Mouse (Mus musculus): ENCODE measurements around the gene Cyp2b23.
"Not testable (repeated sequence)": the region's sequence is repeated elsewhere in the genome, so short reads cannot be mapped to it uniquely, and the experiment has no call there.

The Cyp2b23 gene

DNA sequence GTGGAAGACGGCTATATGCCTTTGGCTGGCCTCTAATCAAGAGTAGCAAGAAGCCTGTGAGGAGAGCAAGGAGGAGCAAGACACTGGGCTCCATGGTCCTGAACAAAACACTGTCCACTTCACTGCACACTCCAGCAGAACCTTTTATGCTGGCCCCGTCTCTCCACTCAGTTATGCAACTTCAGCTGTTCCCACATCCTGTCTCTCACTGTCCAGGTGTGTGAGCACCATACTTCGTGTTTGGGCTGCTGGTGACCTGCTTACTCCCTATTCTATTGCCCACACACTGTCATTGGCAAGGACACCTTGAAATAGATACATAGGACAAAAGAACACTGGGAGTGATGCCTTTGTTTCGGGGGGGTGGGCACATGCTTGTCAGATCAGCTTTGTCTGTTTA, at the start of gene Cyp2b23:
Gene Cyp2b23, minus strand, starts transcription at position 101 of the 400 bp plus-strand sequence.
- no peak for DNase-seq (ENCODE audit: low read depth, low spot score)

- DNase-seq (ENCODE audit: low read depth, low spot score): no peak
These were observed 24.8 kb upstream of the Cyp2b23 start for GRCm38 (mm10) chr7:26711061-26711460.

- no peak for DNase-seq (ENCODE audit: low read depth, low spot score)
These were observed 20.8 kb upstream of the Cyp2b23 start for GRCm38 (mm10) chr7:26707061-26707460.

DNA sequence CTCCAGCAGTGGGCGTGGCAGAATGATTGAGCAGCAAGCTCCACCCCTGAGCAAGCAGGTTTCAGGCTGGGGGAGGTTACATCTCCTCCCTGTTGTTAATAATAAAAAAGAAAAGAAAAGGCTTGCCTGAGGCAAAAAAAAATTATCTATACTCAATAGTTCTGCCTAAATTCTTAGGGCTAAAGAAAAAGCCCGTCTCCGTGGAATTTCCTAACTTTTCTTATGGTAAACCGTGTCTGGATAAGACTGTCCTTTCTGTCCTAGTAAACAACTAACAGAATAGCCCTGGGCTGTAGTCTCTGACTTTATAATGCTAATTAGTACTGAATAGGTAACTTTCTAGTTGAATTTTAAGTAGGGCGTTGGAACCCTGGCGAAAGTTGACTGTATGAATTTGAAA, 20.0 kb upstream of the Cyp2b23 start:
- DNase-seq (ENCODE audit: low read depth, low spot score): not testable (repeated sequence)

DNA sequence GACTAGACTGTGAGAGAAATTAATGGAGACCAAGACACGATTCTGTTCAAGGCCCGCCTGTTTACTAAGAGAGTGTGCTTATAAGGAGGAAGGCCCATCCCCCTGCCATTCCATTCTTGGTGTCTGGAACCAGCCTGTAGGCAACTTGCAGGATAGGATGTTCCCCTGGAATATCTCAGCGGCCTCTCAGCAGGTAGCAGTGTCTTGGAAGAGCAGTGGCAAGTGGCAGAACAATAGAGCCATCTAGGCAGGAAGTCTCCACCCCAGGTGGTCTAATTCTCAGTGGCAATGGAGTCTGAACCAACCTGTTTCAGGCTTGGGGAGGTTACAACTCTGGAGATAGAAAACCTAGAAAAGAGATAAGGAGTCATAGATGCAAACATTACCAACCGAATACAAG, 13.9 kb upstream of the Cyp2b23 start:
- DNase-seq (ENCODE audit: low read depth, low spot score): no peak

- DNase-seq (ENCODE audit: low read depth, low spot score): no peak
These were observed 524 bp downstream of the Cyp2b23 start for GRCm38 (mm10) chr7:26685713-26686112.

DNA sequence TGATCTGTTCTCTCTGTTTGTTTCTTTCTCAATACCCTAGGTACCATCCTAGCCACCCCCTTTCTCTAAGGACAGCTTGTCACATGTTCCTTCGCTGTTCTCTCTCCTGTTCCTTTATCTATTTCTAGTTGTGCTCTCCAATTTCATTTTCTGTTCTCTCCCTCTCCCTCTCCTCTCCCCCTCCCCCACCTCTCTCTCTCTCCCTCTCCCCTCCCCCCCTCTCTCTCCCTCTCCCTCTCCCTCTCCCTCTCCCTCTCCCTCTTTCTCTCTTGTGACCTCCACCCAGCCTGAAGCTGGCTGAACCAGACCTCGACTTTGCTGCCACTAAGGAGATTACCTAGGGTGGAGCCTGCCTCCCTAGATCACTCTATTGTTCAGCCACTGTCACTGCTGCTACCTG, 18.8 kb downstream of the Cyp2b23 start:
- not testable (repeated sequence) for DNase-seq (ENCODE audit: low read depth, low spot score)

GRCm38 (mm10) chr7:26666011-26666410, 20.2 kb downstream of the Cyp2b23 start:
- DNase-seq (ENCODE audit: low read depth, low spot score): no peak

DNA sequence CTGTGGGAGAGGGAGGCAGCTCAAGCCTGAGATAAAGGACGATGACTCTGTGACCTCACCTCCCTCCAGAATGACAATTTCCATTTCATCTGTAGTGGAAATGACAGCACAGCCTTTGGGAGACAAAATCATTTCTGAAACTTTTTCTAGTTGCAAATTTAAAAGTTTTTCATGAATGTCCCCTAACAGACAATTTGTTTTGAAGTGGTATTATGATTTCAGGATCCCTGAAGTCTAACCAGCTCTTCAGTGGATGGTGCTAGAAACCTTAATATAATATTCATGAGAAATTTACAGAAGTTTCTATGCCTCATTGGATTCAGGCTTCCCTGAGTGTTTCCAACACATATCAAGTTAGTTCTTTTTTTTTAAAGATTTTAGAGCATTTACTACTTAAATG, 67.9 kb downstream of the Cyp2b23 start, which contains the start of gene Vmn1r185:
Gene Vmn1r185, minus strand, starts transcription at position 101 of the 400 bp plus-strand sequence.
- DNase-seq (ENCODE audit: low read depth, low spot score): not testable (repeated sequence)
